Mouse (Mus musculus) myocyte (in vitro differentiated cells): Measurements from ENCODE around the gene Ralgps1.

Experiments used
- CEBPB ChIP-seq: IDR thresholded peaks from 2 replicates; pipeline ENCODE4 v1.6.1; 2011; ENCODE audit warnings: mild to moderate bottlenecking, moderate library complexity; ENCODE audit not compliant: poor library complexity, insufficient read depth, severe bottlenecking
- E2F4 ChIP-seq: IDR thresholded peaks from one replicate; pipeline ENCODE4 v1.6.1; 2011; ENCODE audit warnings: mild to moderate bottlenecking, control low read depth, moderate library complexity; ENCODE audit not compliant: insufficient read depth
- MAX ChIP-seq: IDR thresholded peaks from one replicate; pipeline ENCODE4 v1.6.1; 2011; ENCODE audit warnings: low read depth, mild to moderate bottlenecking, control low read depth
- MYOD1 ChIP-seq, 3 experiments: IDR thresholded peaks; one replicate each; pipeline ENCODE4 v1.6.1; 2011; ENCODE audit warnings: control low read depth in 2 of 3, low read depth in 2 of 3, mild to moderate bottlenecking in 2 of 3, moderate library complexity in 1 of 3; ENCODE audit not compliant: insufficient read length in 2 of 3, control insufficient read depth in 1 of 3
- POLR2A ChIP-seq: IDR thresholded peaks from one replicate; pipeline ENCODE4 v1.6.1; 2011; ENCODE audit warnings: low read depth, mild to moderate bottlenecking, control low read depth, moderate library complexity; ENCODE audit not compliant: insufficient read length
- POLR2AphosphoS2 ChIP-seq: IDR thresholded peaks from one replicate; pipeline ENCODE4 v1.6.1; 2011; ENCODE audit warnings: low read depth, control low read depth; ENCODE audit not compliant: insufficient read length
- TCF12 ChIP-seq: IDR thresholded peaks from one replicate; pipeline ENCODE4 v1.6.1; 2011; ENCODE audit warnings: mild to moderate bottlenecking, control low read depth; ENCODE audit not compliant: poor library complexity, insufficient read depth, severe bottlenecking
- TCF3 ChIP-seq: IDR thresholded peaks from one replicate; pipeline ENCODE4 v1.6.1; 2011; ENCODE audit warnings: low read depth, control low read depth; ENCODE audit not compliant: insufficient read length

- no peak for TF ChIP-seq POLR2A
- TF ChIP-seq POLR2AphosphoS2: no peak
- TF ChIP-seq E2F4: no peak
- no peak for TF ChIP-seq TCF12
- no peak for TF ChIP-seq MYOD1 (IDR thresholded peaks at IDR 0.05; ENCODE audit: control insufficient read depth in 1 of 3, insufficient read length in 2 of 3, low read depth in 2 of 3)
- no peak for TF ChIP-seq TCF3
- no peak for TF ChIP-seq MAX
- no peak for TF ChIP-seq CEBPB
These were observed 542 bp upstream of the Ralgps1 start for GRCm38 (mm10) chr2:33371648-33372408.
